Mouse (Mus musculus) thymus, postnatal 36 days (tissue): ENCODE measurements around the gene Slc25a5.

ENCODE experiments used
- DNase-seq, 2 experiments: peaks; one replicate each; pipeline ENCODE4 v3.0.0; 2022; ENCODE audit warnings: mixed read lengths in 2 of 2

Gene Slc25a5

DNA sequence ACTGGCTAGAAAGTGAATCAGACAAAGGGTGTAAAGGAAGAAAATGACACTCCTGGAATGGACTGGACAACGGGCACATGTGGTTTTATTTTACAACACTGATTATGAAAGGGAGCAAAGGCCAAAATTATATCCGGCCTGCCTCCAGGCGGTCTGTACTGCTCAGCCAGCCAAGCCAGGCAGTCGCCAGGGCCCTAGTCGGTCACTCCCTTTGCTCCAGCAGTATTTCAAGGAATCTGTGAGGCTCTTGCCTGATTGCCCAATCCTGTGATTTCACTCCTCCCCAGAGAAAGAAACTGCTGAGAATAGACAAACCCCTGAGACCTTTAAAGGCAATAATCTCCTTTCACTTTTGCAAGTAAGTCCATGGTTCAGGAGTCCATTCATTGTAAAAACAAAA, 8.7 kb downstream of the Slc25a5 start:
- no peak for DNase-seq

DNA sequence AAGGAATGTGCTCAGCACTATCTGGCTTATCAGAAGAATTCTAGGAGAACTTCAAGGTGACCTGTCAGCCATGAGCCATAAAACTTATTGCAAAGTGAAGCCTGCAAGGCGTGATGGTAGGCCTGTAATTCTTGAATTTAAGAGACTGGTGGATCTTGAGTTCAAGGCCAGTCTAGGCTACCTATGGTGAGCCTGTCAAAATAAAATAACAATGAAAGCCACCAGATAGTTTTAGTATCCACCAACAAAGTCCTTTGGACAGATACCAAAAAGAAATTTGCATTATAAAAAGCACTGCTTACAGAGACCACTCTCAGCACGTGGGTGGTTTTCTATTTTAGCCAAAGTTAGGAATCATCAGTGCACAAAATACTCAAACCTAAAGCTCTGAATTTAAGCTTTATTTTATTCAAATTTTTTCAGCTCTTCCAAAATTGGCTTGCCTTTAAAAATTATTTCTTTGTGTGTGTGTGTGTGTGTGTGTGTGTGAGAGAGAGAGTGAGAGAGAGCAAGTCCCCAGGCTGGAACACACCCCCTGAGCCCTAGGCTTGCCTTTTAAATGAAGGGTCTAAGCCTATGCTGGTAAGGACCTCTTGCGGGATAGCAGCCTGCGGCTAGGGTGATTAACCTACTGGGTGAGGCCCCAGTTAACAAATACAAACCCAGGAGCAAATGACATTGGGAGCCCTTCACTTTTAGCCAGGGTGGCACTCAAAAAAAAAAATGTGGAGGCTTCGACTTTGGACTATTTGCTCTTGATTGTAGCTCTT, 10.2 kb downstream of the Slc25a5 start:
- no peak for DNase-seq

DNA sequence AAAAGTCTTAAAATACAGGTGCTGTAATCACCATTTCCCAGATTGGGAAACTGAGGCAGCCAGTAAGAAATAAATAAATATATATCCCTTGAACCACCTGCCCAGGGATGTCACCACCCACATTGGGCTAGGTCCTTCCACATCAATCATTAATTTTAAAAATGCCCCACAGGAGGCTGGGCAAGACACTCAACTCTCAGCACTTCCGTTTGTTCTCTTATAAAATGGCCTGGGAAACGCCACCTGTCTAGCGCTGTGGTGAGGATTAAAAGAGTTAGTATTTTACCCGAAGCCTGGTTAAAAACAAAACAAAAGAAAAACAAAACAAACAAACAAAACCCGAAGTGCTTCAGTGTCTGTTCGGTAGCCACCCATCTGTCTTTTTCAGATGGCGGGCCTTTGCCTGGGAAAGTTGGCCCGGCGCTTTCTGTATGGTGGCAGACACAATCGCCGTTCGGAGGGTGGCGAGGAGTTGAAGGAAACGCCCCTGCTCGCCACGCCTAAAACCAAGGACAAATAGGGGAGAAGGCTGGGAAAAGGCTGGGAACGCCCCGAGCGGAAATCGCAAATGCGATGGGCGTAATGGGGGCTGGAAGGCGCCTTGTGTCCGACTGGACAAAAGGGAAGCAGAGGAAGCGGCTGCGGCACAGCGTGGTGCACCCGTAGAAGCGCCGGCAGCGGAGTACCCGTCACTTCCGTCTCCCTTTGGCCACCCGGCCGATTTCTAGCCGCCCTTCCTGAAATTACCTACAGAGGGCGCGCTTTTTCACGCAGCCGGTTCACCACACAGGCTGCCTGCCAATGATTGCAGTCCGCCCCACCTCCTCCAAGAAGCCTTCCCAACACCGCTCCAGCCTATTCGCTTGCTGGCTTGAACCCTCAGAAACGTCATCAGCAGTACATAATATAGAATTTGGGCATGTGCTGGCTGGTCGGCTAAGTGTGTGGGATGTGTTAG, 12.2 kb downstream of the Slc25a5 start:
- DNase-seq = peak; percentile 84

DNA sequence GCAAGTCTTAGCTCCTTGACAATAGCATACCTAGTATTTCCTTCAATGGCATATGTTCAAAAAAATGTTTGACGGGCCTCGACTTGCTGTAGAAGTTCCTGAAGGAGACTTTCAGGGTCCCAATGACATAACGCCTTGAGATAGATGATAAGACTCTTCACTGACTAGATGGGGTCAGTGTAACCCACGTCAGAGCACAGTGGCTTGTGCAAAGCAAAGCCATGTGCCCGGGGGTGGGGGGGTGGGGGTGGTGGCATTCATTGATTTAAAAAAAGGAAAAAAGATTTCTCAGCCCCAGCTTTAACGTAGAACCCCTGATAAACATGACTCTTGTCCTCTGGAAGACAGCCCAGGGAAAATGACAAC, 12.8 kb downstream of the Slc25a5 start:
- DNase-seq = no peak

DNA sequence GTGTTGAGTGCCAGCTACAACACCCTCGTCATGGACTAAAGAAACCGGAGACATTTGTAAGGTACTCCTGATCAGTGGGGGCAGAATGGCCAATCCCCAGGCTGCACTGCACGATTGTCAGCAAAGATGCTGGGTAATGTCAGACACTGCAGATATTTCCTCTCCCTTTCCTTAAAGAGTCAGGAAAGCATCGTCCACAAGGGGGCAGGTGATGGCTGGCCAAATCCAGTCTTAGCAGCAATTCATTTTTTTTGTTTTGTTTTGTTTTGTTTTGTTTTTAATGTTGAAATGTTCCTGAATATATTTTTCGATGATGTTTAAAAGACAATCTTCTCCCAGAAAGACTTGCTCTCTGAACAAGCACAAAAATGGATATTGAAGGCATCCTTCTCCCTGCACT, 15.9 kb downstream of the Slc25a5 start:
- DNase-seq = peak; percentile 9 to 17

DNA sequence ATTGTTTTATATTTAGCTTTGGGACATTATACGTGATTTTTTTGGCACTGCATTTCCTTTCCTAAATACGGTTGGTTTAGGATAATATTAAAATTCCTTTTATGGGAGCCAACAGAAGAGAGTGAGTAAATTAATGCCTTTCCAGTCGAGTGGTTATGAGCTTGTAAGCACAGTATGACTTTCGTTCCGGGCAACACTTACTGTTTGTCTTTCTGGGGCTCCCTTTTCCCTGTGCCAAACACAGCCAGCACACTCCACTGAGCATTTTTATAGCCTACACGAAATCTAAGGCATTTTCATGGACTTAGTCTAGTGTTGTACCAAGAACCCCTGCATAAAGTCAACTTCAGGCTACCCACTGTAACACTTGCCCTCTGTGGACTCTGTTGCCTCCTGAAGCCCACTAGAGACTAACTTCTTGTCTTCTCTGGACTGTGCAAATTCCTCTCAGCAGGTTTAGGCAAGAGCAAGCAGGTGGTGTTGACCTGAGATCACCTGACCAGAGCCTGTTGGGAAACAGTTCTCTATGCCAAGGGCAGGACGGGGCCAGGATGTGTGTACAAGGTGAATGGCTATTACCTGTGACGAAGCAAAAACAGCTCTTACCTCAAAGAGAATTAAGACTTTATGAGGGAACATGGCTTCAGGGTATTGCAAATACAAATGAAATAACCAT, 18.8 kb downstream of the Slc25a5 start:
- no peak for DNase-seq

DNA sequence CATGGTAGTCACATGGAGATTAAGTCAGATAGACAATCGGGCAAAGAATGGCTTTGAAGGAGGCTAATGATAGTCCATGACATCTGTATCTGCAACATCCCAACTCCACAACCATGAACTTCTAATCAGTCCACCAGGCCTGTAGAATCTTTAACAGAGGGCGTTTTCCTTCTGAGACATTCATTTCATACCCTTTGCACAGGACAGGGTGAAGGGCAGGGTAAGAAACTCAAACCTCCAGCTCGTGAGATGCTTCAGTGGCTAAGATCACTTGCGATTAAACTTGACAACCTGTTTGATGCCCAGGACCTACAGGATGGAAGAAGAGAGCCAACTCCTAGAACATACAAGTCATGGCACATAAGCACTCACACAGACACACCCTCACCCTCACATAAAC, 19.6 kb downstream of the Slc25a5 start:
- no peak for DNase-seq

DNA sequence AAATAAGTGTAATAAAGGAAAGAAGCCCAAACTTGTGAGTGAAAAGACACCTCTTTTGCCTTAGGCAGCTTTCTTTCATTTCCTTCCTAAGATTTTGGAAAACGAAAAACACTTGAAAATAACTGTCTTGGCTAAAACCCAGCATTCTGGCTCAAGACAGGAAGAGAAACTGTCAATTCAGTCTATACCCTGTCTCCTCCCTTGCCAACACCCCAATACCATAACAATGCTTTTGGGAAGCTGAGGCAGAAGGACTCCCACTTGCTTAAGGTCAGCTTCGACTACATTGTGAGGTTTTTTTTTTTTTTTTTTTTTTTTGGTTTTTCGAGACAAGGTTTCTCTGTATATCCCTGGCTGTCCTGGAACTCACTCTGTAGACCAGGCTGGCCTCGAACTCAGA, 20.0 kb downstream of the Slc25a5 start:
- DNase-seq = no peak

DNA sequence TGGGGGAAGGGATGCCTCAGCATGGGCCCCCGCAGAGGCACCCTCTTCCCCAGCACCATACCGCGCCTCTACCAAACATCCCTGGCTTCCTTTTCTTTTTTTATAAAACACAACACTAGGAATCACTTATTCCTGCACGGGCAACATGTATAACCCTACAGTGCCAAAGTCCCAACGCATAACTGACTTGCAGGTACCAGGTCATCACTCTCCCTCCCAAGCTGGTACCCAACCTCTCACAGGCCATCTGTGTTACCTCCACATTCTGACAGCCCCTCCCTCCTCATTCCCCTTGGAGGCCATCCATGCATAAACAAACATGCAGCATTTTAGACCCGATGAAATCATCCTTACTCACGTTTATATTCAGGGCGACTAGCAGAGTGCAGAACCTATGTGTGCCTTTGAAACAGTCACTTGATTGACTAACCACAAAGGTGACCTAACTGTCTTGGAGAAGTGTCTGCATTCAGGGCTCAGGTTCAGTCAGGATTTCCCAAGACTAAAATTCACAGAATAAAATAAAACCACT, 21.0 kb downstream of the Slc25a5 start:
- no peak for DNase-seq

DNA sequence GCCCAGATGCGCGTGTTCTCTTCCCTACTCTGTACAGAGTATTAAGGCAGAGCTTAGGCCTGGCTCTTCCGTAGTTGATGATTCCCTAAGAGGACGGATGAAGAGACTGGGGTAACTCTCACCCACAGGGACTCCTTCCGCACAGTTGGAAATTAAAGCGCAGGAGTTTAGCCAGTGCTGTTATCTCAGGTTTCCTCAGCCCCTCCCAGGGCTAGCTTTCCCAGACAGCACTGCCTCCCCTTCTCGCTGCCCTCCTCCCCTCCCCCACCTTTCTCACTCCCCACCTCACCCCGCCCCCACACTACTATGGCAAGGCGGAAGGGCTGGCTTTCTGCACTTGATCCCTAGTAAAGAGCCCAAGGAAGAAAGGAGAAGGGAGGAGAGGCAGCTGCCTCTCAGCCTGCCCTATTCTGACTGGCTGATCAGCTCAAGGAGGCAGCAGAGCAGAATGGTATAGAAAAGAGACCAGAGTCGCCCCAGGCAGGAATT, 21.5 kb downstream of the Slc25a5 start:
- no peak for DNase-seq

DNA sequence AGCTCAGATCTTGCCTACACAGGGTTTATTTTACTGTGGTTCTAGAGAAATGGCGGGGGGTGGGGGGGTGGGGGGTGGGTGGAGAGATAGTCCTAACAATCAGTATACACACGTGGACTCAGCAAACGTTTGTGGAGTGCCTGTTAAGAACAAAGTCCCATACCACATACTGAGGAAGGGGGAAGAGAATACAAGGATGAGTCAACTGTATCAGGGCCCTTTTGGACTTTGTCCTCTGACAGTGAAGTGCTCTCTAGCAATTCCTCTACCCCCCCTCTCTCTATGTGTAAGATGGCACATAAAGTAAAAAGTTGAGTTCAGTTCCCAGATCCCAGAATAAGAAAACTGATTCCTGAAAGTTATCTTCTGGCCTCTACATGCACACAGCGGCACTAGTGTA, 24.1 kb downstream of the Slc25a5 start:
- no peak for DNase-seq

DNA sequence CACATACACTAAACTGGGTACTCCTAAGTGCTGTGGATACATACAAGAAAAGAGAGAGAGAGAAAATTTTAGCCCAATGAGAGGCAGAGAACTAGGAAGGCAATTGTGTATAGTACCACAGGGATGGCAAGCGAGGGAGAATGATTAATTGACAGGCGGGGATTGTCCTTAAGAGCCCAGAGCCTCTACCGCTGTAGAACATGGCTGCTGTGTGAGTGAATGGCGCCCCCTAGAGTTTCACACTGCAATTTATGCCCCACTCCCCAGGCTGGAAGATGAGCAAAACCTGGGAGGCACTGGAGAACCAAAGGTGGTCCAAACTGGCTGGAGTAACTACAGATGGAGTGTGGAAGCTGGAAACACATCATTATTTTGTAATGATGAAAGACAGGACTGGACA, 24.8 kb downstream of the Slc25a5 start:
- peak; percentile 34 to 41 for DNase-seq

DNA sequence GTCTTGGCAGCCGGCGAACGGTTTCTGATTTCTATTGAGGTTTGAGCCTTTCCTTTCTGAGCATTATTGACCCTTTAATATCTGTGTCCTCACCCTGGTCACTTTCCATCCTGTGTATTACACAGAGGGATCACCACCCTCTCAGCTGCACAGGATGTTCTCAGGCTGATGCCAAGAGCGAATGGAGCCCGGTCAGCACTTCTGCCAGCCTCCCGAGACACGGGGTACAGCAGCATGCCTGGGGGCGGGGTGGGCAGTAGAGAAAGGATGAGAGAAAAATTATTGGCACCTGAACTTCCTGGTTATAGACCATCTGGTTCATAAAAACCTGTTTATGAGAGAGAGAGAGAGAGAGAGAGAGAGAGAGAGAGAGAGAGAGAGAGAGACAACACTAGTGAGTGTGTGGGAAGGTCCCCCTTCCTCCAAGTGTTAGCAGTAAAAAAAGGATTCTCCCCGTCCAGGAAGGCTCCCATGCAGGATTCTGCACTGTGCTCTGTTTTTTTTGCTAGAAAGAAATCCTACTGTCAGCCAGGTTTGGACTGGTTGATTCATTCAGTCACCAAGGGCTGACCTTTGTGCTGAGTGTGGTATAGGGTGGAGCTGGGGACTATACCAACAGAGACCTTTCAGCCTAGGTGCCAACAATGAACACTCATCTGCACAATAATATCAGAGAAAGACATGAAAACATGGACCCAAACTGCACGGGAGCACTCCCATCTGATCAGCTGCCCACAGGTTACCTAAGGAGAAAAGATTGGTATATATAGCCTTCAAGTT, 28.7 kb downstream of the Slc25a5 start:
- DNase-seq = no peak

DNA sequence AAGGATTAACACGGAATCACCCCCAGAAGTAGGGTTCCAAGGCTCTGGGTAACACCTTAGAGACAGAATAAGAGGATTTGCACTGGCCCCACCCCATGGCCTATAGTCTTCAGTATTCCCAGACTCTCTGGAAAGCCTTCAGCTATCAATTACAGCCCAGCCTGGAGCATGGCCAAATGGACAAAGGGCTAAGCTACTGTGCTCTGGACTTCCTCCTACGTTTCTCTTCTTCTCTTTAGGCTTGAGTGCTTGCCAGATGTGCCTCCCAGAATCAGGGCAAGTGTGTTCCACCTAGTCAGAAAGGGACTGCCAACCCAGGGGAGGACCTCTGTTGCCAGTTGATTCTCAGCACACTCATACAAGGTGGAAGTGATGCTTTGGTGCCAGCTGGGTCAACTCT, 29.6 kb downstream of the Slc25a5 start:
- no peak for DNase-seq

DNA sequence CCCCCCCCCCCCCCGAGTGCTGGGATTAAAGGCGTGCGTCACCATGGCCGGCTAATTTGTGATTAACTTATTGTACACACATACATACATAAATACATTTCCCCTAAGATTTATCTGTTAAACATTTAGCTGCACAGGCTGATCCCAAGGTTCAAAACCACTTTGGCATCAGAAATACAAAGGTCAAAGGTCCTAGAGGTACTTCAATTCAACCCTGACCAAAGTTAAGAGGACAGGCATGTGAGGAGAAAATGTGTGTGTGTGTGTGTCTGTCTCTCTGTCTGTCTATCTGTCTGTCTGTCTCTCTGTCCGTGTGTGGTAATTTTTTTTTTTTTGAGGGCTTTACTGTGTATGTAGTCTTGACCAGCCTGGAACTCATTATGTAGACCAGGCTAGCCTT, 31.4 kb downstream of the Slc25a5 start:
- no peak for DNase-seq

DNA sequence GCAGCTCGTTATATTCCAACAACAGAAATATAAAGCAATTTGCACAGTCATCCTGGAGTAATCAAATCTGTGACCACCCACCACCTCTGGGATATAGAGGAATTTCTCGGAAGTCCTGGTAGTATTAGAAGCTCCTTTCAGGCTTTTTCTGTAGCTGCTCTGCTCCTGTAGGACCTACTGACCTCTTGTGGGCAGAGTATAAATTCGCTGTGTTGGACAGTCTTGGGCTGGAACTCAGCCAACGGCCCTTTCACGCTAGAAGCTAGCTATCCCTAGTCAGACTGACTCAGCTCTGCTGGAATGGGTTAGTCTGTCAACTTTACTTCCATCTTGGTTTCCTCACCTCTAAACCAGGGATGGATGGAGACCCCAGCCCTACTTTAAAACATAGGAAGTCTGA, 34.8 kb downstream of the Slc25a5 start:
- no peak for DNase-seq

DNA sequence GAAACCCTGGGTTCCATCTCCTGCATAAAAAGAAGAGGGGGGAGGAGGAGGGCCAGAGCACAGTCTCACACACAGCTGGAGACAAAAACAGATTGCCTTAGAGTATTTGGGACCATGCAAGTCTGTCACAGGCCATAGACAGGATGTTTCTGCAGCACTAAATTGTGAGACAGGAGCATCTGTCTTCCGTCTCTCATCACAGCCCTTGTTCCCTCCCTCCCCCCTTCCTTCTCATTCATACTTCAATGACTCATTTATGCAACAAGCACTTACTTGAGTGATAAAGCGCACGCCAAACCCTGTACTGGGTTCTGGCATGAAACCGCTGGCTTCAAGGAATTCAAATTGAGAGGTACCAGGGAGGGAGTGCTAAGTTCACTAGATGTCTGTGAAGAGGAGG, 36.2 kb downstream of the Slc25a5 start:
- no peak for DNase-seq

DNA sequence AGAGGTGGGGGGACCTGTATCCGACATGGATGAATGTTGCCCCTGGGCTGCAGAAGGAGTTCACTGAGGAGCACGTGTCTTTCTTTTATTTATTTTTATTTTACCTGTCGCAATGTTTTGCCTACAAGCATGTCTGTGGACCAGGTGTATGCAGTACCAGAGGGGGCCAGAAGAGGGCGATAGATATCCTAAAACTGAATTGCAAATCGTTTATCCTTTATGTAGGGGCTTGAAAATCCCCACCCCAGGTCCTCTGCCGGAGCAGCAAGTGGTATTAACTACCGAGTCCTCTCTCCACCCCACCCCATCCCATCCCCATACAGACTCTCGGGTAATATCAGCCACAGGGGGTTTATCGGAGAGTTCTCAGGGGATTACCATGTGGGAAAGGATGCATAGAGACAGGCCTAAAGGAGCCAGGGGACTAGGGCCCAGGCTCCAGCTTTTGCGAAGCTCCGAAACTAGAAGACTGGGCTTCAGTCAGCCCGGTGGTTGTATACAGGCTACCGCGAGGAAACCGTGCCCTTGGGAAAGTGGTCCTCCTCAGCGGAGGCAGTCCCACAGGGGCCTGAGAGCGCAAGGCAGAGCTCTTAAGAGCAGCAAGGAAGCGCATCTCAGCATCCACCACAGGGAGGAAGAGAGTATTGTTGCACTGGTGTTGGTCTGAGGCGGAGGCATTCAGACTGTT, 38.1 kb downstream of the Slc25a5 start:
- DNase-seq = peak; percentile 61 to 71

DNA sequence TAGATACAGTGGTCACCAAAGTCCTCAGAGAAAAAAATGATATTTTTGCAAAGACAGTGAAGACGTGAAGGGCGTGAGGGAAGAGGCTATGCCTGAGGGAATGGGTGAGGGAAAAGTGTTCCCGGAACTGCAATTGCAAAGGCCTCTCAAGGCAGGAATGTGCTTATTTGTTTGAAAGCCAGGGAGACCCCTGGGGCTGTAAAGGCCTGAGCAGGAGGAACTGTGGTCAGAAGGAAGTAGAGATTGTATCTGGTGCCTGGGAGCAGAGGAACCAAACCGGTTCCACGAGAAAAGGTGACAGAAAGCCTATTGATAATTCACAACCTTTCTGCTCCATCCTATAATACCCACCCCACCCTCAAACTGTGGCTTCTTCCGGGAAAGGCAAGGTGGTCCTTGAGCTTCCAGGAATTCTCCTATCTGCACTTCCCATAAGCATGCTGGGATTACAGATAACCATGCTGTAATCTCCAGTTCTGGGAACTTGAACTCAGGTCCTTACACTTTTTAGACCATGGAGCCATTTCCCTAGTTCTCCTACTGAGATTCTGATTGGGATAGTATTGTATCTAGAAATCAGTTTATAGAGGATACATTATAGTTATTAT, 41.7 kb downstream of the Slc25a5 start:
- no peak for DNase-seq

DNA sequence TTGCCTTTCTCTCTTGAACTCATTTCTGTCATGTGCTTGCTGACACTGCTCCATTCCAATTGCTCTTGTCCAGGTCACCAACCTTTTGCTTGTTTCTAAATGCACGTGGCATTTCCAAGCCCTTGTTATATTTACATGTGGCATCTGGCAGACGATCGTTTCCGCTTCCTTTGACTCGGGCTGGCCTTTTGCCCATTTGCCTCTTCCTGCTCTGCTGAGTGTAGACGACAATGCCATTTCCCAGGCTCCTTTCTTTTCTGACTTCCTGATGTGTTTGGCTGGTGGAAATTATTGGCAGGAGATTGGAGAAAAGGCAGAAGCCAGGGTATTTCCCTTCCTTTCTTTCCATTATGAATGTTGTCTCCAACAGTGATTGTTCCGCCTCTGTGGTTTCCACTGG, 43.9 kb downstream of the Slc25a5 start:
- DNase-seq = no peak

DNA sequence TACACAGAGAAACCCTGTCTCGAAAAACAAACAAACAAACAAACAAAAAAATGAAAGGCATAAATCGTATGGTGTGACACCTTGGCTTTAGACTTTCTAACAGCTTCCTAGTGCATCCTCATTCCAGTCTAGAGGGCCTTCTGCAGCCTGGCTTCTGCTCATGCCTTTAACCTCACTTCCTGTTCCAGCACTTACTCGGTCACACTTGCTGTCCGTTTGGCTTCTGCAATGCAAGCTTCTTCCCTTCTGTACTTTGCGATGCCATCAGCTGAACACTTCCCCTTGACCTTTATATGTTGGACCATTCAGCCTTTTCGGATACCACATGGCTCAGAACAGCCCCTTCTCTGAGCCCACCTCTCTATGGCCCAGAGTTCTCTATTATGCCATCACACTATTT, 46.2 kb downstream of the Slc25a5 start:
- no peak for DNase-seq
